Mouse (Mus musculus): ENCODE data around the gene Ly6g6f. TPM values are rescaled to one million over a fixed set of nuclear protein-coding genes. Genes with fewer than 3 reads are reported as not detected.

The Ly6g6f gene
- polyA plus RNA-seq, 1 experiment from 2014 or later: 0.66 TPM

DNA sequence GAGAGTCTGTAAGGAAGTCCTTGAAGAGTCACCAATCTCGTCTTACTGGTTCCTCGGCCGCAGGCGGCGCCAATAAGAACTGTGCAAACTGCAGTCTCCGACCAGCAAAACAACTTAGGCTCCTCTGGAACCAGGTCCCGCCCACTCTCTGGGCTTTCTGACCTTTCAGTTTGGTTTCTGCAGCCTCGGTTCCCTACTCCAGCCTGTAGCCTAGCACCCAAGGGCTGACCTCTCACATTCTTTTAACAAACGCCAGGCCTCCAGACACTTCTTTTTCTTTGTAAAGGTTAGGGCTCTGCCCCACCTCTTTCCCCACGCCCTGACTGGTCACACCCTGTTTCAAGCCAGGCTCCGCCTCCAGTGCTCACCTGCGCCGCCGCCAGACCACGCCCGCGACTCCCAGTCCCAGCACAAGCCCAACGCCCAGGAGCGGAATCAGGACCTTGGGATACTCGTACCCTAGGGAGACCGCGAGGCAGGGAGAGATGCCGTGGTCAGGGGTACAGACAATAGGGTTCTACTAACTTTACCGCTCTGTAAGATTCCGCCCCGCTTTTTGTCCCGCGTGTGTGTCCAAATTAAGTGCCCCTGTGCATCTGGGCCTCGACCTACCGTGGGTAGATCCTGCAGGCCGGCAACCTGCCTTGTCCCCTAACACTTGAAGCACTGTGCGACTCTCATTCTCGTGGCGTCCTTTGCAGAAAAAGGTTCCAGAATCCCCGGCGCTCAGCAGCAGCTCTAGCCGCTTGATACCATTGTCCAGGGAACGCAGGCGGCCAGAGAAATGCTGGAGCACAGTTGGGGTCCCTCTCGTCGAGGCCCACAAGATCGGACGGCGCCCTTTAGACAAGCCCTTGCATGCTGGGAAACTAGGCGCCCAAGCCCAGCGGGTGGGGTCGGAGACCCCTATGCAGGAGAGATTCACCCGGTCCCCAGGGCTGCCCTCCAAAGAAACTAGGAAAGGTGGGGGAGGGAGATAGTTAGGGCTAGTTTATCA lies 20.2 kb downstream of the Ly6g6f start, which contains the start of gene Ly6g6c:
TSS of gene Ly6g6c (plus strand) at position 438 of the 997 bp plus-strand sequence.
- DNase-seq (ENCODE audit: low spot score): peak; percentile 73
- peaks cover 67% of the 10 kb centered on the region for H3K27me3 ChIP-seq (ENCODE audit: low read depth, poor library complexity, severe bottlenecking)
- under 1% methylated on average over 48 of the region's 48 CpGs for WGBS

DNA sequence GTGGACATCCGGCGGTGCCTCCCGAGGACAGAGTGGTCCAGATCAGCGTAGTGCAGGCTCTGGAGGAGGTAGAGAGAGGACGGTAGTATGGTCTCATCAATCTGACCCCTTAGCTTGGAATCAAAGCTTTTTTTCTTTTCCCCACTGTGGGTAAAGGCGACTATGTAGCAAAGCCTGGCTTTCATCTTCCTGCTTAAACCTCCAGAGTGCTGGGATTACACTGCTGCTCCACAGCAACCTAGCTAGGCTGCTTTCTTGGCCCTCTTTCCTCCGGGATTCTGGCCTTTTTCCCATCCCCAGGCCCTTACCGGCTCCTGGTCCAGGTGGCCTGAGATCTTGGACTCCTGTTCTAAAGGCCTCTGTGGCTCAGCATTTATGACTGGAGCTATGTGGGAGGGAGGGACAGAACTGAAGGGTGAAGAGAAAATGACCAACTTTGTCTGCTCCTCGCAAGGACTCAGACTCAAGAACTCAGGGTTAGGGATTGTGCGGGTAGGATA lies 21.0 kb downstream of the Ly6g6f start:
- H3K27ac ChIP-seq: peak overlapping the region; percentile 21; the same call in 1 of the 2 replicates
- H3K36me3 ChIP-seq: peaks cover 39% of the 10 kb centered on the region
- H3K4me1 ChIP-seq: peaks cover 44% of the 10 kb centered on the region
- 29% methylated on average over 10 of the region's 10 CpGs for WGBS
- H3K27me3 ChIP-seq (ENCODE audit: low read depth, poor library complexity, severe bottlenecking): peaks cover 67% of the 10 kb centered on the region
- H3K9me3 ChIP-seq (replicated peaks): no peaks in the 10 kb centered on the region
- DNase-seq (ENCODE audit: low spot score): no peak
- peak overlapping the region; percentile 50 for H3K4me3 ChIP-seq

More for the DNA sequence above, 20.2 kb downstream of the Ly6g6f start, which contains the start of gene Ly6g6c:
- Histone ChIP-seq H3K4me1 (peaks cover 37% of the 10 kb centered on the region), H3K4me3 (peak within 1 kb of the TSS; percentile 50), H3K36me3 (peaks cover 36% of the 10 kb centered on the region), H3K9me3 (replicated peaks) (no peaks in the 10 kb centered on the region), H3K27ac (peak within 1 kb of the TSS; percentile 71)

DNA sequence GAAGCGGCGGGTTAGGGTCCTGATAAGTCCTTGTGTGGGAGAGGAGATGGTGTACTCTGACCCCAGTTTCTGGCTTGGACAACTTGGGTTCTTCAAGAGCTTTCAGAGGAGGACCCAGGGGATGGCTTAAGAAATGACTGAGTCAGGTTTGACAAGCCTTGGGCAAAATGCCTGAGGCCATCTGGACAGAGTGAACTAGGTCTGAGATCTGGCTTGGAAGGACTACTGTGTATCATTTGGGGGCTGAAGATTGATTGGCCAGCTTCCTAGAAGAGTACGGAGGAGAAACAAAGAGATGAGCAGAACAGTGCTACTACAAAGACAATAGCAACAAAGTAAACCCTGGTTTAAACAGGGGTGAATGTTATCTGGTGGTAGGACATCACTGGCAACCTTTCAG lies 21.9 kb downstream of the Ly6g6f start:
- Histone ChIP-seq H3K9me3 (replicated peaks) (no peaks in the 10 kb centered on the region), H3K36me3 (peaks cover 39% of the 10 kb centered on the region), H3K27me3 (ENCODE audit: low read depth, poor library complexity, severe bottlenecking) (peaks cover 61% of the 10 kb centered on the region), H3K4me1 (peaks cover 47% of the 10 kb centered on the region), H3K4me3 (no peak overlapping the region), H3K27ac (no peak overlapping the region)
- DNase-seq (ENCODE audit: low spot score): no peak
- 95% methylated on average over 3 of the region's 3 CpGs for WGBS

DNA sequence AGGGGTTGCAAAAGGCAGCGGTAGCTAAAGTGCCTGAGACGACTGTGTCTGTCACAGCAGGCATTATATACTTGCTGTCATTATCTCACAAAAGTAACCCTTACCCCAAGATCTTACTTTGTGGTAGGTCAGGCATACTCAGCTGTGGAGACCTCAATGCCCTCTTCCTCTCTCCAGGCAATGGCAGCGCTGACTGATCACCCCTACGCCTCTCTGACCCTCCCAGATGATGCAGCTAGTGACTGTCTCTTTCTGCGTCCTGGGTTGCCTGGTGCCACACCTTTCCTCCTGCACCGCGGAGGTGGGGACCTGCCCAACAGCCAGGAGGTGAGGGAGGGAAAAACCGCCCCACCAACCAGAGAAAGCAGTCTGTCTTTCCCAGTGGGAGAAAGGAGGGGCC lies 24.1 kb downstream of the Ly6g6f start:
- Histone ChIP-seq H3K36me3 (peaks cover 59% of the 10 kb centered on the region), H3K4me3 (peak overlapping the region; percentile 18; the same call in 1 of the 2 replicates), H3K27ac (no peak overlapping the region), H3K9me3 (replicated peaks) (no peaks in the 10 kb centered on the region), H3K27me3 (ENCODE audit: low read depth, poor library complexity, severe bottlenecking) (peaks cover 39% of the 10 kb centered on the region), H3K4me1 (peaks cover 52% of the 10 kb centered on the region)
- no peak for DNase-seq (ENCODE audit: low spot score)
- 81% methylated on average over 8 of the region's 8 CpGs for WGBS

GRCm38 (mm10) chr17:35060737-35061297 lies 24.6 kb downstream of the Ly6g6f start:
- peak overlapping the region; percentile 78 for H3K4me3 ChIP-seq
- no peaks in the 10 kb centered on the region for H3K9me3 ChIP-seq (replicated peaks)
- 60% methylated on average over 22 of the region's 22 CpGs for WGBS
- peaks cover 35% of the 10 kb centered on the region for H3K27me3 ChIP-seq (ENCODE audit: low read depth, poor library complexity, severe bottlenecking)
- peaks cover 49% of the 10 kb centered on the region for H3K4me1 ChIP-seq
- H3K36me3 ChIP-seq: peaks cover 64% of the 10 kb centered on the region
- DNase-seq (ENCODE audit: low spot score): no peak
- no peak overlapping the region for H3K27ac ChIP-seq

GRCm38 (mm10) chr17:35060071-35060470 lies 25.3 kb downstream of the Ly6g6f start:
- peaks cover 72% of the 10 kb centered on the region for H3K36me3 ChIP-seq
- peaks cover 42% of the 10 kb centered on the region for H3K4me1 ChIP-seq
- no peaks in the 10 kb centered on the region for H3K9me3 ChIP-seq (replicated peaks)
- peaks cover 27% of the 10 kb centered on the region for H3K27me3 ChIP-seq (ENCODE audit: low read depth, poor library complexity, severe bottlenecking)
- no peak for DNase-seq (ENCODE audit: low spot score)
- peak overlapping the region; percentile 96 for H3K27ac ChIP-seq
- peak overlapping the region; percentile 78 for H3K4me3 ChIP-seq
- 29% methylated on average over 14 of the region's 14 CpGs for WGBS

DNA sequence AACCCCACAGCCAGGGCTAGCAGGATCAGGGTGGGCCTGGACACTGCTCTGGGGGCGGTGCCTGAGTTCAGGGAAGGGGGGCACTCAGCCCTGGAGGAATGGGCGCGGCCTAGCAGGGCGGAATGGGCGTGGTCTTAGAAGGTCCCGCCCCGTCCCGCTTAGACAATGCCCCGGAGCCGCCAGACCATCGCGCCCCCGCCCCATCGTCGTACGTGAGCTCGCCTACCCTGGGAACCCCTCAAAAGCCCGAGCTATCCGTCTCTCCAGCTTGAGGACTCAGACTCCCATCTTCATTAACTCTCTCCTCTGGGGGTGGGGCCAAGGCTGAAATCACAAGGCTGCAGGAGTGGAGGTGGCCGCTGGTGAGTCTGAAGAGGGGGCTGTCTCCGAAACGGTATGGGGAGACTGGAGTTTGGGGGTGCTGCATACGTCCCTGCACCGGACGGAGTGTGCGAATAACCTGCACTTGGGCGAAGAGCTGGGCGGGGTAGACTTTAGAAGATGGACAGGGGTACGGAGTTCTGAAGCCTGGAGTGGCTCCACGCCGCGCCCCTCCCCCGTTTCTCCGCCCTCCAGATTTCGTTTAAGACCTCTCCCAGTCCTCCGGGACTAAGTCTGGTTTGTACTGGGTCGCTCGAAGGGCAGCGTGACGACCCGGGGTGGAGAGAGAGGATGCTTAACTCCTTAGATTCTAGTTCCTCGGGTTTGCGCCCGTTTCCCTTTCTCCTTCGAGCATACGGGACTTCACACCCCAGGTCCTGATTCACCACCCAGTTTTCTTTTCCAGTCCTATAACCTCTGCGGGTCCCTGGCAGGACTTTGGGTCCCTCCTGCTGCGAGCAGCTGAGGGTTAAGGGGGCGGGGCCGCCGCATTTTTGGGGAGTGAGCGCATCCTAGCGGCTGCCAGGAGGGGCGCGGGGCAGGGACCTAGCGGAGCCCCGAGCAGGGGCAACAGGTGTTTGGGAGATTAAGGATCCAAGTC lies 26.2 kb downstream of the Ly6g6f start, which contains the start of gene Ddah2:
TSS of gene Ddah2 (plus strand) at position 125 of the 982 bp plus-strand sequence.
- DNase-seq (ENCODE audit: low spot score): peak; percentile 95
- H3K9me3 ChIP-seq (replicated peaks): no peaks in the 10 kb centered on the region
- WGBS: under 1% methylated on average over 57 of the region's 57 CpGs
- H3K27me3 ChIP-seq (ENCODE audit: low read depth, poor library complexity, severe bottlenecking): peaks cover 20% of the 10 kb centered on the region
- H3K4me3 ChIP-seq: peak within 1 kb of the TSS; percentile 78
- H3K27ac ChIP-seq: peak within 1 kb of the TSS; percentile 96
- H3K4me1 ChIP-seq: peaks cover 33% of the 10 kb centered on the region
- H3K36me3 ChIP-seq: peaks cover 80% of the 10 kb centered on the region

DNA sequence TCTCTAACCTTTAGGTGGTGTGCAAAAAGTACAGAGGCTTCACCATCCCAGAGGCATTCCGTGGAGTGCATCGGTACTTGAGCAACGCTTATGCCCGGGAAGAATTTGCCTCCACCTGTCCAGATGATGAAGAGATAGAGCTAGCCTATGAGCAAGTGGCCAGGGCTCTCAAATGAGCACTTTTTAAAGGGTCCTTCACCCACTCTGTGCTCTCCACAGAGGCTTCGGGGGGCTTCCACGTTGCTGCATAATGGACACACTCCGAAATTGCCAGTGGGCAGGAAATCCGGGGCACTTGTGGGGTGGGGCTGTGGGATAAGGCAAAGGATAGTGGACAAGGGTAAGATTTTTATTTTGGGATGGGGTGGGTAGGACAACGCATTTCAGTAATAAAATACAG lies 27.1 kb downstream of the Ly6g6f start:
- WGBS: 61% methylated on average over 9 of the region's 9 CpGs
- Histone ChIP-seq H3K27ac (peak overlapping the region; percentile 96), H3K9me3 (replicated peaks) (no peaks in the 10 kb centered on the region), H3K27me3 (ENCODE audit: low read depth, poor library complexity, severe bottlenecking) (peaks cover 11% of the 10 kb centered on the region), H3K36me3 (peaks cover 83% of the 10 kb centered on the region), H3K4me1 (peaks cover 31% of the 10 kb centered on the region), H3K4me3 (peak overlapping the region; percentile 78)
- no peak for DNase-seq (ENCODE audit: low spot score)

GRCm38 (mm10) chr17:35057090-35057489 lies 28.3 kb downstream of the Ly6g6f start:
- DNase-seq (ENCODE audit: low spot score): no peak
- no peak overlapping the region for H3K4me3 ChIP-seq
- H3K9me3 ChIP-seq (replicated peaks): no peaks in the 10 kb centered on the region
- H3K27ac ChIP-seq: no peak overlapping the region
- peaks cover under 1% of the 10 kb centered on the region; the same call in 1 of the 2 replicates for H3K27me3 ChIP-seq (ENCODE audit: low read depth, poor library complexity, severe bottlenecking)
- 83% methylated on average over 3 of the region's 3 CpGs for WGBS
- H3K36me3 ChIP-seq: peaks cover 83% of the 10 kb centered on the region
- peaks cover 37% of the 10 kb centered on the region for H3K4me1 ChIP-seq

DNA sequence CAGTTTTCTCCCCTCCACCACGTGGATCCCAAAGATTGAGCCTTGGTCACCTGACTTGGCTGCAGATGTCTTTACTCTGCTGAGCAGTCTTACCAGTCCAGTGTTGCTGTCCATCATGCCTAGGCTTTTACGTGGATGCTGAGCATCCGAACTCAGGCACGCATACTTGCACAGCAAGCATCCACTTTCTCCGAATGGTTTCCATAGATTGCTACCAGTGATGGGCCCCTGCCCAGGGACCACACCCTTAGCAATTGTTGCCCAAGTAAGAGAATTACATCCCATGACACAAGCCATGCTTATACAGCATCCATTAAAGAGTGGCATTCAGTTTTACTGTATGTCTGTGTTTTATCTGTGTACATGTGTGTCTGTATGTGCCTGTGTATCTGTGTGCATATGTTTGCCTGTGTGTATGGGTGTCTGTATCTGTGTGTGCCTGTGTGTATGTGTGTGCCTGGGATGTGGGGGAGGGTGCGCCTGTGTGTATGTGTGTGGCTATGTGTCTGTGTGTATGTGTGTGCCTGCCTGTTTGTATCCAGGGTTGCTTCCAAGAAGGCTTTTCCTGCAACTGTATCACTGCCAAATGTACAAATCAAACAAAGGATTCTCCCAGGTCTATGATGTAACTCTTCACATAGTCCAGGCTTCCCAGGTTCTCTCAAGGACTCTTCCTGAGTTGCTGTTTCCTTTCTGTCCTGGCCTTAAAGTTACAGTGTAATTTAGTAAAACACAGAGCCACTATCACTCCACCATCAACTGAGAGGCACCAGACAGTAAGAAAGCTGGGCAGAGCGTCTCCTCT lies 29.5 kb downstream of the Ly6g6f start:
- WGBS: 95% methylated on average over 7 of the region's 7 CpGs

DNA sequence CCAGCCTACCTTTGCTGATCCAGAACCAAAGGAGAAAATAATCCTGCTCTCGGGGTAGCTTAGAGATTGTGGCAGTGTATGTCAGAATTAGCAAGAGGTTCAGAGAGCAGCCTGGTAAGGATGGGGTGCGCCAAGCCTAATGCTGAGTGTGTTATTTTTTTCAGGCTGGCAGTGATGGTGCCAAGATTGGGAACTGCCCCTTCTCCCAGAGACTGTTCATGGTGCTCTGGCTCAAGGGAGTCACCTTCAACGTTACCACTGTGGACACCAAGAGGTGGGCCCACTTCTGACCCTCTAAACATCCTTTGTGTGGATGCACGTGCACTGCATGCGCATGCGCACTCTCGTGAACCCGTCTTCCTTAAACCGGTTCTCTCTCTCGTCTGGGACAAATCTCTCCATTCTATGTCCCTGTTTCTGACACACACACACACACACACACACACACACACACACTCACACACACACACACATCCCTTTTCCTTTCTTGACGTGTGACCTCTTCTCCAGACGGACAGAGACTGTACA lies 33.1 kb downstream of the Ly6g6f start:
- DNase-seq (ENCODE audit: low spot score): no peak
- no peaks in the 10 kb centered on the region for H3K27me3 ChIP-seq (ENCODE audit: low read depth, poor library complexity, severe bottlenecking)
- 84% methylated on average over 12 of the region's 12 CpGs for WGBS
- no peaks in the 10 kb centered on the region for H3K9me3 ChIP-seq (replicated peaks)
- peak overlapping the region; percentile 76 for H3K4me3 ChIP-seq
- peak overlapping the region; percentile 95; the same call in 1 of the 2 replicates for H3K27ac ChIP-seq
- H3K36me3 ChIP-seq: peaks cover 52% of the 10 kb centered on the region
- peaks cover 53% of the 10 kb centered on the region for H3K4me1 ChIP-seq

More for the DNA sequence above, 29.5 kb downstream of the Ly6g6f start:
- DNase-seq (ENCODE audit: low spot score): no peak
- Histone ChIP-seq H3K27ac (no peak overlapping the region), H3K27me3 (ENCODE audit: low read depth, poor library complexity, severe bottlenecking) (no peaks in the 10 kb centered on the region), H3K4me3 (no peak overlapping the region), H3K9me3 (replicated peaks) (no peaks in the 10 kb centered on the region), H3K4me1 (peaks cover 40% of the 10 kb centered on the region), H3K36me3 (peaks cover 72% of the 10 kb centered on the region)
